Mouse (Mus musculus) cortical plate, adult 2 months (tissue): ENCODE data around the gene Tuba3a.

Experiments used
- CTCF ChIP-seq: fragments of 200-500 bp; IDR thresholded peaks from 2 replicates; pipeline ENCODE4 v1.5.1; 2011; ENCODE audit warnings: mild to moderate bottlenecking, control low read depth, low read length; ENCODE audit not compliant: insufficient read depth; ENCODE audit errors: extremely low read depth
- POLR2A ChIP-seq: fragments of 200-500 bp; IDR thresholded peaks from 2 replicates; pipeline ENCODE4 v1.6.1; 2011; ENCODE audit warnings: mild to moderate bottlenecking, low read length, control low read depth; ENCODE audit not compliant: insufficient read depth; ENCODE audit errors: extremely low read depth

- TF ChIP-seq CTCF = no peak
- no peak for TF ChIP-seq POLR2A
These were observed 19.6 kb upstream of the Tuba3a start for GRCm38 (mm10) chr6:125305465-125305864.
